Mouse (Mus musculus) spleen, postnatal 4 days (tissue): Measurements from ENCODE around the gene Sept11.
A peak's percentile ranks its signal among the peaks of the same experiment; 100 is the strongest.

Experiments used
- DNase-seq, 2 experiments: peaks; one replicate each; pipeline ENCODE4 v3.0.0; 2022; ENCODE audit warnings: low spot score in 2 of 2

Gene Sept11

GRCm38 (mm10) chr5:93171420-93171819, 78.2 kb downstream of the Sept11 start:
- no peak for DNase-seq

DNA sequence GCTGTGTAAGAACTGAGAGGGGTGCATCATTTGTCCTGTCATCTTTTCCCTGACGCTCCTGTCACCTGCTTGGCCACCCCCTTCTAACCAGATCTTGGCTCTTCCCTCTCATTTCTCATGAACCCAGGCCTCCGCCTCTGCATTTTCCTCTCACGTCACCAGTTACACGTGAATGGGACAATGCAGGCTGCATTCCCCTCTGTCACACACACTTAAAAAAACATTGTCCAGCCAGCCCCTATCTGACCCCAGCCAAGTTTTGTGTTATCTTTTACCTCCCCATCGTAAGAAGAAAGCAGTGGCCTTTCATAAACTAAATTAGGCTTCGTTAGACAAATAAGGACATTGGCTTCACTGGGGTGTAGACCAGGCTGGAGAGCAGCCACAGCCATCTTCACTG, 79.3 kb downstream of the Sept11 start:
- DNase-seq, result no peak

- no peak for DNase-seq
Observed at GRCm38 (mm10) chr5:93174675-93175074, 81.4 kb downstream of the Sept11 start.

DNA sequence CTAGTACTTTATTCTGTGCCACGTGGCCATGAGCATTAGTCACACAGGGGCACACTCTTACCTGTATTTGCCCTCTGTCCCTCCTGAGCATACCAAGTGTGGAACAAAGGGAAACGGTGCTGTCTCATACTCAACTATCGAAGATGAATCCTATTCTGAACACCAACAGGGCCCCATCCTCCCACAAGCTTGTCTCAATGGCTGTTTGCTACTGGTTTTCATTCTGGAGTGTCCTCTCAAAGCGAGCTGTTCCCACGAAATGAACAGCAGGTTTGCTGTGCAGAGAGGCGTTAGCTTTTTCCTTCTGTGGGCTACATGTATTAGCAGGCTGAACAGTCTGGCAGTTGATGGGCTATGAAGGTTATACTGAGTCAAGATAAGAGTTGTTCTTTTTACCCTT, 85.4 kb downstream of the Sept11 start:
- DNase-seq, result no peak

- no peak for DNase-seq
Observed at GRCm38 (mm10) chr5:93180252-93180651, 87.0 kb downstream of the Sept11 start.

DNA sequence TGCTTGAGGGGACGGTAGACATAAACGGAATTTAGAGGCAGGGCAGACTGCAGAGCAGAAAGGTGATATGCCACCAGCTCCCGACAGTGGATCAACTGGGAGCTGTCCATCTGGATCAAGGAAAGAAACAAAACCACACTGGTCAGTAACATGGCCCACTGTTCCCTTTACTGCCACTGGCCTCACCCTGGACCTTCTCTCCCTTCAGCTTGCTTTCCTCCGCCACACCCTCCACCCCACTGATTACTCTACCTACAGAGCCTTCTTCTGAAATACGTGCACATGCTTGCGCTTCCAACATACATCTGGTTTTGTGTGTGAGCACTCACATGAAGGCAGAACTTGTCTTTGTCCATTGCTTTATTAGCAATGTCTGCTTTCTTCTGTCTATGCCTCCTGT, 90.1 kb downstream of the Sept11 start:
- DNase-seq, result no peak

DNA sequence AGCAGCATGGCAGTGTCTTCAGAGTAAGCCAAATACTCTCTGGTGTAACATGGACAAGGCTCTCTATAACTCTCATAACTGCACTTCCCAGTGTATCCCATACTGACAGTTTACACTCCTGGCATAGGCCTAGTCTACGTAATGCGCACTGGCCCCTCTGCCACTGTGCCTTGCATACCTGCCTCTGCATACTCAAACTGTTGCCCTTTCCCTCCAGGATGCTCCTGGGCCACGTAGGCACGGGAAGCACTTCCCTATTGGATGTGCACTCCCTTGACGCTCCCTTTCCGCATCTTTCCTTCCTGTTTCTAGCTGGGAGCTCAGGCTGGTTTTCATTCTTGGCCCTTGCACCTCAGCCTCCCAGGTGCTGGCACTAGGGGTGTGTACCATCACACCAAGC, 91.3 kb downstream of the Sept11 start:
- DNase-seq, result no peak

GRCm38 (mm10) chr5:93189607-93190006, 96.4 kb downstream of the Sept11 start:
- no peak for DNase-seq

DNA sequence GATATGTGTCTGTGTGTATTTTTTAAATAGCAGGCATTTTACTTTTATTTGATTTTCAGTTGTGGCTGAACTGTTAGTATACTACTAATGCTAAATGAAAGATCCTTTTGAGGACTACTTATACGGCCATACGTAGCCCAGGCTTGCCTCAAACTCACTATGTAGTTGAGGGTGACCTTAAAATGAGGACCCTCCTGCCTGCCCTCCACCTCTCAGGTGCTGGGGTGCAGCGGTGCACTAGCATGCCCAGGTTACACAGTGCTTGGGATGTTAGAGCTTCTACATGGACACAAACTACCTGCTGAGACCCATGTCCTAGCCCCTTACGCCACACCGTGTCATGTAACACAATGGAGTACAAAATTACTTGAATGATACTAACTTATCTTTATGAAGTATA, 97.2 kb downstream of the Sept11 start:
- DNase-seq, result no peak

DNA sequence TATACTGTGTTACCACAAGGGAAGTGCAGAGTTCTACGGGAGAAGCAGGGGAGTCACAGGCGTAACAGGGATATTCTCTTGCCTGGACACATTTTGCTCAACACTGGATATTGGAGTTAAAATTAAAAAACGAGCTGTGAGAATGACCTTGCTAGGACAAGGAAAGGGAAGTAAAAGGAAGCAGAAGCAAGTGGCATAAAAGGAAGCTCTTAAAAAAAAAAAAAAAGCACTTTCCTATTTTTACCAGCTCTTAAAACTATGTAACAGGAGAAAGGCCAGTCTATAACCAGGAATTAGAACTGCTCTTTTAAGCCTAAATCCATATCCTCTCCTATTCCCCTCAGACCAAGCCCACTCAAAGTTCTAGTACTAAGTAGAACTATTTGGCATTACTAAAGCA, 105.0 kb downstream of the Sept11 start:
- DNase-seq, result no peak

GRCm38 (mm10) chr5:93201181-93201580, 107.9 kb downstream of the Sept11 start:
- DNase-seq, result no peak

DNA sequence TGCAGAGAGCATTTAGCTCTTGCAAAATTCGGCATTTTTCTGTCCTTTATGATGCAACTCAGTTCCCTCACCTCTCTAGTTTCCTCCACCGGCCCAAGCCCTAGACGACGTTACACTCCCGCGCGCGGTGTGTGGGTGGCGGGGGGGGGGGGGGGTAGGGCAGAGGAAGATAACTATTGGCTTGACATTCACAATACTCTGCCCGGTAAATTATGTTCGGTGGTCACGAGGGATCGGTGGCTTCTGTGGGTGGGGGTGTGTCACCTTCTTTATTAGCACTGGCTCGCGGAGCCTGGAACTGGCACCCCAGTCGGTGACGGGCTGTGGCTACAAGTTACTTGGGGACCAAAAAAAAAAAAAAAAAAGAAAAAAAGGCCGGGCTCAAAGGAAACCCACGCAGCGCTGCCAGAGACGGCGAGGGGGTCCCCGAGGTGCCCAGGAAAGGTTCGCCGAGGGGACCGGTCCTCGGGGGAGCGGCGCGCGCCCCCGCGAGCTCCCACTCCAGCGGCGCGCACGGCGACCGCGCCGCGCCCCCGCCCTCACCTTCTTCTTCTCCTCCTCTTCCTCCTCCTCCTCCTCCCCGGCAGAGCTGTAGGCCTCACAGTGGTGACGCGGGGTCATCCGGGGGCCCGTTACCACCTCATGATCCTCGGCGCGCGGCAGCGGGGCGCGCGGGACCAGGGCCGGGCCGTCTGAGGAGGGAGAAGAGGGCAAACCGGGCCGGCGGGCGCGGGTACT, 112.3 kb downstream of the Sept11 start:
- DNase-seq, result peak; percentile 68 to 86

GRCm38 (mm10) chr5:93206109-93207005, 113.1 kb downstream of the Sept11 start, which contains the start of the genes Ccni and 2010109A12Rik:
Gene Ccni (minus strand): TSS chr5:93206495.
Gene 2010109A12Rik (plus strand): TSS chr5:93206518.
- peak; percentile 95 to 97 for DNase-seq

- DNase-seq, result peak in 1 of 2 experiments; percentile 23
Observed at GRCm38 (mm10) chr5:93207006-93207348, 113.7 kb downstream of the Sept11 start.

- DNase-seq, result no peak
Observed at GRCm38 (mm10) chr5:93207555-93207954, 114.3 kb downstream of the Sept11 start.

DNA sequence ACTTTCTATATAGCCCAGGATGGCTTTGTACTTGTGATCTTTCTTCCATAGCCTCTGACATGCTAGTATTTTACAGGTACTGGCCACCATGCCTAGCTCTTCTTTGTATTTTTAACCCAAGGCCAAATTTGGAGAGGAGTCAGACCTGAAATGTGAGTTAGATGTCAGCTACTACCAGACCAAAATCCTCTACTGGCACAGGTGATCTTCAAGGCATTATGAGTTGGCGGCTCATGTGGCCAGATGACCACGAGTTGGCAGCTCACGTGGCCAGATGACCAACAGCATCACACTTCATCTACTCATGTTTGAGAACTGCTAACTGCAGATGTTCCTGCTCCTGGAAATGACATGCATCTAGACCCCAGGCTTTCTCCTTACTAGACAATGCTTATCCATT, 125.1 kb downstream of the Sept11 start:
- no peak for DNase-seq

- DNase-seq, result no peak
Observed at GRCm38 (mm10) chr5:93221661-93222060, 128.4 kb downstream of the Sept11 start.

GRCm38 (mm10) chr5:93224549-93224948, 131.3 kb downstream of the Sept11 start:
- DNase-seq, result no peak
